Mouse (Mus musculus) bone marrow macrophage, adult 2 months (primary cell): ENCODE measurements around the gene Prpf6. TPM values are rescaled to one million over a fixed set of nuclear protein-coding genes. Genes with fewer than 3 reads are reported as not detected.

ENCODE experiments used
- H3K27ac ChIP-seq: 2 replicates; pipeline ENCODE4 v1.5.1; 2012; ENCODE audit warnings: low read depth, low read length; ENCODE audit not compliant: insufficient read depth
- H3K4me1 ChIP-seq: 2 replicates; pipeline ENCODE4 v1.6.1; 2012; ENCODE audit warnings: low read length; ENCODE audit not compliant: control insufficient read depth, insufficient read depth
- H3K4me3 ChIP-seq: 2 replicates; pipeline ENCODE4 v1.5.1; 2012; ENCODE audit warnings: mild to moderate bottlenecking, low read length, moderate library complexity; ENCODE audit not compliant: insufficient read depth
- CTCF ChIP-seq: IDR thresholded peaks from 2 replicates; pipeline ENCODE4 v1.5.1; 2012; ENCODE audit warnings: low read depth, mild to moderate bottlenecking, low read length, moderate library complexity
- POLR2A ChIP-seq: IDR thresholded peaks from 2 replicates; pipeline ENCODE4 v1.6.1; 2012; ENCODE audit warnings: mild to moderate bottlenecking, low read depth, low read length, borderline replicate concordance
- polyA plus RNA-seq: library from polyadenylated mRNA; stranded (reverse); fragments of >200 nt; gene quantifications from 2 replicates; pipeline ENCODE4 v1.2.4, GENCODE M21; 2012; ENCODE audit not compliant: missing spikeins, insufficient read depth, insufficient read length

Gene Prpf6
- polyA plus RNA-seq, 1 experiment: 45.7 TPM

GRCm38 (mm10) chr2:181594946-181595696, 3.5 kb downstream of the Prpf6 start:
- peak; percentile 55 for TF ChIP-seq CTCF
- no peak for TF ChIP-seq POLR2A
- no peak overlapping the region for H3K27ac ChIP-seq
- no peak overlapping the region for H3K4me3 ChIP-seq
- H3K4me1 ChIP-seq: peaks cover 19% of the 10 kb centered on the region

- TF ChIP-seq CTCF (no peak), POLR2A (no peak)
- Histone ChIP-seq H3K4me1 (peaks cover 17% of the 10 kb centered on the region), H3K4me3 (no peak overlapping the region), H3K27ac (no peak overlapping the region)
Measured at GRCm38 (mm10) chr2:181596221-181596960, 4.7 kb downstream of the Prpf6 start.

DNA sequence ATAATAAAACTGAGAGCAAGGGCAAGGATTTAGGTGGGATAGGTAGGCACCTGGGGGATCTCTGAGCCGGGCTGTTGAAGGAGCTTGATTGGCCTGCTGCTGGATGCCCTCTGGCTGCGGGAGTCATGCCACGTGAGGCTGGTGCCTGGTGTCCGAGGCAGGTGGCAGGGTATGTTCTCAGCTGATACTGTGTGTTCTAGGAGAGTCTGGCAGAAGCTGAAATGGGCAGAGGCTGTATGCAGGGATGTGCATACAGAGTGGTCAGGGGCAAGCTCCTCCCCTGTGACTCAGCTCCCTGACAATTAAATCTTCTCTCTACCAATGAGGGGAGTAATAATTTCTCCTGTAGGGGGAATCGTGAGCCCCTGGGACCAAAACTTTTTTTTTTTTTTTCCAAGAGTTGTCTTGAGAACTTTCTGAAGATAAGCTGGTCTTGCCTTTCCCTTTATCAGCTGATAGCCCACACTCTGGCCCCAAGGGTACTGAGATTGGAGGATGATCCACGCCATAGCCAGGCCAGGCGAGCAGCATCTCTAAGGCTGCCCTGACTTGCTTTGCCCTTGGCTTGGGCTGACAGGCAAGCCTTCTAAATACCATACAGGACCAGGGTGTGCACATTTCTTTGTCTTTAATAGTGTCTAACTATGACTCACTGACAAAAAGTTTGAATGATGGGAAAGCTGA, 5.9 kb downstream of the Prpf6 start:
- peaks cover 21% of the 10 kb centered on the region for H3K4me1 ChIP-seq

DNA sequence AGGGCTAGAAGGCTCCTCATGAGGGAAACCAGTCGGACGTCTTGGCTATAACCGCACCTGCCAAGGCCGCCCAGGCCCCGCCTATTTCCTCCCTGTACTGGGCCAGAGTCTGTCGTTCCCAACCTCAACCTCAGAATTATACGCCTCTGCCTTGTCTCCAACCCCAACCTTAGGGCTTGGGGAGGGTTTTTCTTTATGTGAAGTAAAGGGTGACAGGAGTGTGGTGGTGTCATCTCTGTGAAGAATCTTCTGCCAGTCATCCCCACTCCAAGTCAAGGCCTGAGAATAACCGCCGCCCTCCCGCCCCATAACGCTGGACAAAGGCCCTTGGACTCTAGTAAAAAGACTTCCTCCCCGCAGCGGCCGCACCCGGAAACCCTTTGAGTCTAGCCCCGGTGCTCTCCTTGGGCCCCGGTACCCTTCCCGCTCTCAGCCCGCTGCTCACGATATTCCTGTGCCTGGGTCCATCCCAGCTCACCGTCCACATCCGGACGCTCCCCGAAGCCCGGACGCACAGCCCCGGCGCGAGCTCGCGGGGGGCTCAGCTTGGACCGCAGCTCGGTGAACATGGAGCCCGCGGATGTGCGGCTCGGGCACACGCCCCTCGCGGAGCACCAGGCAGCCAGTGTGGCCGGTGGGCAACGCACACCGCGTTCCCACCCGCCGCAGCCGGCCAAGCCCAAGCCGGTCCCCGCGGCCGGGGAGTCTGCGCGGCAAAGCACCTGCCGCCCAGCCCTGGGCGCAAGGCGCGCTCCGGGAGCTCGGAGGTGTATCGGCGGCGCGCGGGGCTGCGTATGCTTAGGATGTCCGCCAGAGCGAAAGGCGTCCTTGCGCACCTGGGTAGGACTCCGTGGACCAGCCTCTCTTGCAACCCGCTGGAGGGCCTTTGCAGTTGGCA, 7.0 kb downstream of the Prpf6 start, which contains the start of gene Samd10:
TSS of gene Samd10 (minus strand) at position 759 of the 898 bp plus-strand sequence.
- H3K4me3 ChIP-seq: peak within 1 kb of the TSS; percentile 63
- no peak for TF ChIP-seq POLR2A
- no peak for TF ChIP-seq CTCF
- H3K27ac ChIP-seq: peak within 1 kb of the TSS; percentile 22
- peaks cover 18% of the 10 kb centered on the region for H3K4me1 ChIP-seq

More for the DNA sequence above, 5.9 kb downstream of the Prpf6 start:
- Histone ChIP-seq H3K4me3 (no peak overlapping the region), H3K27ac (no peak overlapping the region)
- no peak for TF ChIP-seq POLR2A
- TF ChIP-seq CTCF: no peak

- no peak overlapping the region for H3K27ac ChIP-seq
- peak overlapping the region; percentile 80 for H3K4me3 ChIP-seq
- H3K4me1 ChIP-seq: peaks cover 16% of the 10 kb centered on the region
- no peak for TF ChIP-seq POLR2A
- TF ChIP-seq CTCF: no peak
Measured at GRCm38 (mm10) chr2:181600226-181600758, 8.6 kb downstream of the Prpf6 start.

DNA sequence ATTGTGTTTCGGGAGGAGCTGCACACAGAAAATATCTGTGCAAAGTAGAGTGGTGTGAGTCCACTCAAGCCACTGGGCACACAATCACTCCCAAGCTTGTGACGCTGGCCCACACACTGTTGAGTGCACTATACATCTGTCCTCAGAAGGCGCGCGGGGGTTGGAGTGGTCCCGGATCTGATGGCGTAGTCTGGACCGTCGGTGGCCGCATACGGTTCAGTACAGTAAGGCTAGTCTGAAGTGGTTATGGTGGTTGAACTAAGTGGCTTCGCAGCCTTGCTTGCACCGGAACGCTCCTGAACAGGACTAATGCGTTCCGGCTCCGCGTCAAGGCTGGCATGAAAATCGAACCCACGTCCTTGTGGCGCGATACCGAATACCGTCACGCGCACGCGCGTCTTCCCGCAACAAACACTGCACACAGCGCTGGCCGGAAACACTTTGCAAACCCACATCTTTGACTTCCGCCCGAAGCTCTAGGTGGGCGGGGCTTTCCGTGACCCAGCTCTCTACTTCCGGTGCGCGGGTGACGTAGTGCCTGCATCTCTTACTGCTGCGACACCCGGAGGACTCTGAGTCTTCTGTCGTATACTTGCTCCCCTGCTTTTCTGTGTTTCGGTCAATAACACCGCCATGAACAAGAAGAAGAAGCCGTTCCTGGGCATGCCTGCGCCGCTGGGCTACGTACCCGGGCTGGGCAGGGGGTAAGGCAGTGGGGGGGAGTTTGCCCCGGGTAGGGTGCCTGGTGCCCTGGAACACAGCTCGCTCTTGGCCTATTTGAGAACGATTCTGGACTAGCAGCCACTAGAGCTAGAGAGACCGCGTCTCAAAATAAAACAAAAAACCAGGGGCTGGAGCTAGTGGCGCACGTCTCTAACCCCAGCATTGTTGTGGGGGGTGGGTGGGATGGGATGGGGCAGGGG, 9.4 kb downstream of the Prpf6 start:
- peaks cover 16% of the 10 kb centered on the region for H3K4me1 ChIP-seq
- peak overlapping the region; percentile 80 for H3K4me3 ChIP-seq
- peak overlapping the region; percentile 71 for H3K27ac ChIP-seq
- TF ChIP-seq POLR2A (no peak), CTCF (no peak)

DNA sequence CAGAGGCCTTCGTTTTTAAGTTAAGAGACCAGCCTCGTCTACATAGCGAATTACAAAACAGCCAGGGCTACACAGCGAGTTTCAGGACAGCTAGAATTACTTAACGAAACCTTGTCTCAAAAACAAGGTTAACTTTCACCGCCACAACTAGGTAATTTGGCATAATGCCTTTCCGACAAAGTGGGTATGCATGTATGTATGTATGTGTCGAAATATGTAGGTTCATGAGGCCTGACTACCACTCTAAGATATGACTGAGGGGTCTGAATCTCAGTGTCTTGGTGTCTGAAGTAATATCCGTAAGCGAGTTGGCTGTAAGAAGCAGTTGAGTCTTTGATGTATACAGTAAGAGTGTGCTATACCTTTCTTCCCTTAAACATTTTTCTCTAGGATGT, 10.1 kb downstream of the Prpf6 start:
- Histone ChIP-seq H3K4me3 (peak overlapping the region; percentile 80), H3K4me1 (peaks cover 16% of the 10 kb centered on the region), H3K27ac (no peak overlapping the region)
- TF ChIP-seq CTCF (no peak), POLR2A (no peak)

DNA sequence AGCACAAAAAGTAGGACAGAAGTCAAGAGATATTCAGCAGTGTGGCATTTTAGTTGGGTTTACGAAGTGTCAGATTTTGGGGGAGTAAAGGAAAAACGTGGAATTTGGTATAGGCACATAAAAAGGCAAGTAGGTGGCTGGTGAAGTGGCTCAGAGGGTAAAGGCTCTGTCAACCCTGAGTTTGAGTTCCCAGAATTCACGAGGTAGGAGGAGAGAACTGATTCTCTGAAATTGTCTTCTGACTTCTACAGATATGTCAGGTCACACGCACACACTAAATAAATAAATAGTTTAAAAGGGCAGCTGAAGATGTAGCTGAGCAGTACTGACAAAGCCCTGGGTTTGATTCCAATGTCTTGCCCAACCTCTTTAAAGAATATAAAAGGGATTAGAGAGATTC, 10.7 kb downstream of the Prpf6 start:
- peak overlapping the region; percentile 80 for H3K4me3 ChIP-seq

More for the DNA sequence above, 10.7 kb downstream of the Prpf6 start:
- TF ChIP-seq POLR2A: no peak
- no peak for TF ChIP-seq CTCF
- no peak overlapping the region for H3K27ac ChIP-seq
- H3K4me1 ChIP-seq: peaks cover 14% of the 10 kb centered on the region
